Mouse (Mus musculus) brain, embryonic 18.5 days (tissue): ENCODE data around the gene Wwox.

ENCODE experiments used
- DNase-seq: peaks from one replicate; pipeline ENCODE4 v3.0.0-alpha.2; 2012; ENCODE audit warnings: low read depth, low spot score

Gene Wwox

GRCm38 (mm10) chr8:114964206-114964605 lies 524.8 kb downstream of the Wwox start:
- no peak for DNase-seq

- no peak for DNase-seq
Observed at GRCm38 (mm10) chr8:114968842-114969241, 529.4 kb downstream of the Wwox start.

GRCm38 (mm10) chr8:114971378-114971777 lies 531.9 kb downstream of the Wwox start:
- DNase-seq = no peak

- DNase-seq = no peak
Observed at GRCm38 (mm10) chr8:114973002-114973461, 533.6 kb downstream of the Wwox start.

- no peak for DNase-seq
Observed at GRCm38 (mm10) chr8:114974336-114974950, 535.0 kb downstream of the Wwox start.

GRCm38 (mm10) chr8:114977746-114978145 lies 538.3 kb downstream of the Wwox start:
- no peak for DNase-seq

- no peak for DNase-seq
Observed at GRCm38 (mm10) chr8:114978206-114978960, 538.9 kb downstream of the Wwox start.

GRCm38 (mm10) chr8:114979671-114980070 lies 540.2 kb downstream of the Wwox start:
- no peak for DNase-seq

- DNase-seq = no peak
Observed at GRCm38 (mm10) chr8:114982762-114983161, 543.3 kb downstream of the Wwox start.

- DNase-seq = no peak
Observed at GRCm38 (mm10) chr8:114984500-114984899, 545.0 kb downstream of the Wwox start.

- no peak for DNase-seq
Observed at GRCm38 (mm10) chr8:114985996-114986395, 546.5 kb downstream of the Wwox start.

- no peak for DNase-seq
Observed at GRCm38 (mm10) chr8:114986971-114987370, 547.5 kb downstream of the Wwox start.

- DNase-seq = no peak
Observed at GRCm38 (mm10) chr8:114990865-114991613, 551.6 kb downstream of the Wwox start.

GRCm38 (mm10) chr8:115000736-115001135 lies 561.3 kb downstream of the Wwox start:
- no peak for DNase-seq

- no peak for DNase-seq
Observed at GRCm38 (mm10) chr8:115005021-115005420, 565.6 kb downstream of the Wwox start.

GRCm38 (mm10) chr8:115006561-115006960 lies 567.1 kb downstream of the Wwox start:
- no peak for DNase-seq

- no peak for DNase-seq
Observed at GRCm38 (mm10) chr8:115007280-115007679, 567.8 kb downstream of the Wwox start.

- no peak for DNase-seq
Observed at GRCm38 (mm10) chr8:115008624-115009620, 569.5 kb downstream of the Wwox start.

GRCm38 (mm10) chr8:115009897-115010768 lies 570.7 kb downstream of the Wwox start:
- DNase-seq = no peak

GRCm38 (mm10) chr8:115010769-115011073 lies 571.3 kb downstream of the Wwox start:
- DNase-seq = no peak
